12 mouse cellular contexts compared by ENCODE assay signal in genomic region chr12:101007427-101007826, GRCm38 (mm10). TPM values are rescaled to one million over a fixed set of nuclear protein-coding genes. Genes with fewer than 3 reads are reported as not detected.
DNase-seq lines count a peak whose midpoint lies in the region; ATAC-seq and TF ChIP-seq lines count a peak whose summit lies in the region.
"Had no signal": no experiment of that assay in that cellular context is flagged by ENCODE, and none has a peak within 500 bp of the region (broad histone marks: within the 10 kb centered on the region; RNA-seq: fewer than 3 reads in every experiment).

No protein-coding gene starts in this region.

- H3K27ac ChIP-seq in heart, embryonic 15.5 days, result no peak overlapping the region; the same call in 1 of the 2 replicates
- peak overlapping the region; percentile 61; the same call in 1 of the 2 replicates for H3K27ac ChIP-seq in stomach, embryonic 14.5 days (ENCODE audit: low read length)
- no peak overlapping the region for H3K27ac ChIP-seq in stomach, postnatal 0 days (replicated peaks)
- peak overlapping the region; percentile 31; the same call in 1 of the 2 replicates for H3K27ac ChIP-seq in forebrain, embryonic 16.5 days (ENCODE audit: low read length)
- H3K27ac ChIP-seq: hindbrain, postnatal 0 days had no signal

- no peaks in the 10 kb centered on the region for H3K9me3 ChIP-seq in heart, embryonic 15.5 days (replicated peaks)
- H3K9me3 ChIP-seq in stomach, embryonic 14.5 days (ENCODE audit: control insufficient read depth, low read depth, low read length), result no peaks in the 10 kb centered on the region
- H3K9me3 ChIP-seq in stomach, postnatal 0 days (ENCODE audit: control insufficient read depth, low read length), result no peaks in the 10 kb centered on the region
- H3K9me3 ChIP-seq in forebrain, embryonic 16.5 days (ENCODE audit: control insufficient read depth, low read length), result no peaks in the 10 kb centered on the region
- H3K9me3 ChIP-seq: liver, embryonic 15.5 days; midbrain, embryonic 15.5 days had no signal

- H3K9ac ChIP-seq in heart, embryonic 15.5 days, result no peak overlapping the region
- H3K9ac ChIP-seq in stomach, embryonic 14.5 days (replicated peaks; ENCODE audit: low read depth, low read length), result no peak overlapping the region
- H3K9ac ChIP-seq in stomach, postnatal 0 days (ENCODE audit: low read length), result no peak overlapping the region
- H3K9ac ChIP-seq in forebrain, embryonic 16.5 days (replicated peaks; ENCODE audit: low read depth, low read length), result no peak overlapping the region
- H3K9ac ChIP-seq: midbrain, embryonic 15.5 days had no signal

- H3K4me2 ChIP-seq in heart, embryonic 15.5 days, result no peak overlapping the region
- H3K4me2 ChIP-seq in stomach, embryonic 14.5 days (replicated peaks; ENCODE audit: low read depth, low read length), result no peak overlapping the region
- no peak overlapping the region for H3K4me2 ChIP-seq in stomach, postnatal 0 days (replicated peaks; ENCODE audit: low read depth)
- no peak overlapping the region for H3K4me2 ChIP-seq in forebrain, embryonic 16.5 days (ENCODE audit: low read length)
- H3K4me2 ChIP-seq: liver, embryonic 15.5 days; midbrain, embryonic 15.5 days had no signal

- no peak overlapping the region for H3K4me3 ChIP-seq in heart, embryonic 15.5 days
- no peak overlapping the region for H3K4me3 ChIP-seq in stomach, embryonic 14.5 days (ENCODE audit: low read depth, low read length)
- H3K4me3 ChIP-seq in stomach, postnatal 0 days (ENCODE audit: low read depth, low read length), result no peak overlapping the region
- no peak overlapping the region for H3K4me3 ChIP-seq in forebrain, embryonic 16.5 days (replicated peaks; ENCODE audit: low read length)
- H3K4me3 ChIP-seq: liver, embryonic 15.5 days; midbrain, embryonic 15.5 days had no signal

- DNase-seq in heart, postnatal 14 days, result no peak
- no peak for DNase-seq in stomach, postnatal 0 days (ENCODE audit: low spot score)
- DNase-seq in splenic B cell, adult 2 months (ENCODE audit: low read depth, low spot score), result peak; percentile 35
- DNase-seq in adrenal gland, postnatal 25 days, result no peak
- DNase-seq in gastrocnemius, postnatal 14 days, result no peak
- DNase-seq: adrenal gland, adult 8-10 months had no signal

- peaks cover 30% of the 10 kb centered on the region for H3K4me1 ChIP-seq in heart, embryonic 15.5 days (replicated peaks)
- H3K4me1 ChIP-seq in stomach, embryonic 14.5 days (ENCODE audit: control insufficient read depth, insufficient read depth, low read length), result peaks cover 30% of the 10 kb centered on the region
- peaks cover 7% of the 10 kb centered on the region; the same call in 1 of the 2 replicates for H3K4me1 ChIP-seq in stomach, postnatal 0 days (replicated peaks; ENCODE audit: control insufficient read depth, insufficient read depth)
- H3K4me1 ChIP-seq in forebrain, embryonic 16.5 days (replicated peaks; ENCODE audit: control insufficient read depth, insufficient read depth, low read length), result peaks cover 34% of the 10 kb centered on the region

- no peak for TF ChIP-seq CTCF in stomach, postnatal 0 days (IDR thresholded peaks at IDR 0.05; ENCODE audit: low read depth)

- H3K27me3 ChIP-seq in heart, embryonic 15.5 days, result 0 out of 2 replicates have a peak, but pooled peaks cover 7% of the 10 kb centered on the region
- H3K27me3 ChIP-seq in stomach, embryonic 14.5 days (ENCODE audit: control insufficient read depth, insufficient read depth, low read length), result no peaks in the 10 kb centered on the region
- no peaks in the 10 kb centered on the region for H3K27me3 ChIP-seq in stomach, postnatal 0 days (ENCODE audit: control insufficient read depth, insufficient read depth, low read length)
- H3K27me3 ChIP-seq in forebrain, embryonic 16.5 days (replicated peaks; ENCODE audit: control insufficient read depth, insufficient read depth, low read length), result no peaks in the 10 kb centered on the region
- no peaks in the 10 kb centered on the region for H3K27me3 ChIP-seq in splenic B cell, adult 2 months (ENCODE audit: control insufficient read depth, insufficient read depth, low read length, poor library complexity, severe bottlenecking)
- H3K27me3 ChIP-seq: liver, embryonic 15.5 days; midbrain, embryonic 15.5 days had no signal

- H3K36me3 ChIP-seq in heart, embryonic 15.5 days, result no peaks in the 10 kb centered on the region
- no peaks in the 10 kb centered on the region for H3K36me3 ChIP-seq in stomach, embryonic 14.5 days (ENCODE audit: control insufficient read depth, insufficient read depth, low read length)
- no peaks in the 10 kb centered on the region for H3K36me3 ChIP-seq in stomach, postnatal 0 days (ENCODE audit: control insufficient read depth, insufficient read depth, low read length)
- no peaks in the 10 kb centered on the region for H3K36me3 ChIP-seq in forebrain, embryonic 16.5 days (ENCODE audit: control insufficient read depth, insufficient read depth)
- H3K36me3 ChIP-seq in splenic B cell, adult 2 months (ENCODE audit: control insufficient read depth, insufficient read depth, low read length, poor library complexity, severe bottlenecking), result no peaks in the 10 kb centered on the region
- H3K36me3 ChIP-seq: liver, embryonic 15.5 days; midbrain, embryonic 15.5 days had no signal

- ATAC-seq in heart, embryonic 15.5 days (replicated peaks; ENCODE audit: insufficient number of reproducible peaks, insufficient read depth, low FRiP score, low read depth), result 0 out of 2 replicates have a peak, but pooled peaks have one; percentile 12
- no peak for ATAC-seq in stomach, embryonic 14.5 days (ENCODE audit: insufficient number of reproducible peaks, insufficient read depth, low FRiP score, low read depth)
- no peak for ATAC-seq in stomach, postnatal 0 days (ENCODE audit: low FRiP score, low TSS enrichment)
- ATAC-seq in forebrain, embryonic 16.5 days, result no peak

- intact Hi-C loops in heart, postnatal 14 days (cut with DNase I), result no loop called here
- intact Hi-C loops in gastrocnemius, postnatal 14 days (cut with DNase I; ENCODE audit: low total_unique reads), result no loop called here

- TF ChIP-seq EP300 in stomach, postnatal 0 days (optimal IDR thresholded peaks at IDR 0.05), result no peak

- WGBS in heart, embryonic 15.5 days, result 58% methylated on average over 9 of the region's 9 CpGs
- WGBS in stomach, embryonic 14.5 days, result 58% methylated on average over 9 of the region's 9 CpGs
- 67% methylated on average over 9 of the region's 9 CpGs for WGBS in stomach, postnatal 0 days
- WGBS in forebrain, embryonic 16.5 days, result 86% methylated on average over 9 of the region's 9 CpGs

RNA-seq across cellular contexts. Expression of gene Ccdc88c, which starts 21.4 kb away (rescaled TPM):
- polyA plus RNA-seq in heart, embryonic 15.5 days (2015; fragmentation: Nextera tagmentation; extraction: Ambion mirVana), result 2.4 and 5.3 TPM in 2 replicates
- 1 to 10 TPM; 9.6 to 9.7 TPM for total RNA-seq in heart, postnatal 14 days (2021)
- 12.1 and 13.3 TPM in 2 replicates for polyA plus RNA-seq in stomach, embryonic 14.5 days (2014; fragmentation: Nextera tagmentation; extraction: Ambion mirVana)
- 5.7 and 6.0 TPM in 2 replicates for polyA plus RNA-seq in stomach, postnatal 0 days (2015; fragmentation: Nextera tagmentation; extraction: Ambion mirVana)
- 18.1 and 20.7 TPM in 2 replicates for polyA plus RNA-seq in forebrain, embryonic 16.5 days (2015; fragmentation: Nextera tagmentation; extraction: Ambion mirVana)
- 2.3 and 4.6 TPM in 2 replicates for total RNA-seq in adrenal gland, postnatal 25 days (2021)
- total RNA-seq in gastrocnemius, postnatal 14 days (2021), result 10 to 100 TPM; 29.2 to 37.2 TPM

Comparison
In these comparisons a context has a peak if more than half of its experiments do, and no peak if none do; other contexts are left out.
1. H3K27ac ChIP-seq: peak in stomach, embryonic 14.5 days (single experiment) and forebrain, embryonic 16.5 days (single experiment); none in heart, embryonic 15.5 days (single experiment) and stomach, postnatal 0 days (single experiment).